Mouse (Mus musculus) ES-CJ7 (cell line): ENCODE results near the gene St6galnac3.

Source experiments
- DNase-seq: peaks from one replicate; pipeline ENCODE4 v3.0.0; 2011; ENCODE audit warnings: low read depth, low spot score

The St6galnac3 gene

GRCm38 (mm10) chr3:153289971-153290370 lies 435.0 kb downstream of the St6galnac3 start:
- no peak for DNase-seq

GRCm38 (mm10) chr3:153287564-153287963 lies 437.4 kb downstream of the St6galnac3 start:
- DNase-seq, result no peak

GRCm38 (mm10) chr3:153287081-153287480 lies 437.9 kb downstream of the St6galnac3 start:
- DNase-seq, result no peak

- DNase-seq, result no peak
Observed at GRCm38 (mm10) chr3:153282123-153282765, 442.7 kb downstream of the St6galnac3 start.

GRCm38 (mm10) chr3:153278249-153278648 lies 446.7 kb downstream of the St6galnac3 start:
- DNase-seq, result no peak

GRCm38 (mm10) chr3:153277389-153277999 lies 447.5 kb downstream of the St6galnac3 start:
- peak; percentile 14 for DNase-seq

- DNase-seq, result no peak
Observed at GRCm38 (mm10) chr3:153276830-153277388, 448.1 kb downstream of the St6galnac3 start.

- peak; percentile 38 for DNase-seq
Observed at GRCm38 (mm10) chr3:153276101-153276829, 448.7 kb downstream of the St6galnac3 start.

- no peak for DNase-seq
Observed at GRCm38 (mm10) chr3:153272241-153272640, 452.7 kb downstream of the St6galnac3 start.

- DNase-seq, result peak; percentile 59
Observed at GRCm38 (mm10) chr3:153267397-153267796, 457.6 kb downstream of the St6galnac3 start.

- DNase-seq, result no peak
Observed at GRCm38 (mm10) chr3:153261985-153262384, 463.0 kb downstream of the St6galnac3 start.

GRCm38 (mm10) chr3:153260225-153260933 lies 464.6 kb downstream of the St6galnac3 start:
- DNase-seq, result no peak

- DNase-seq, result no peak
Observed at GRCm38 (mm10) chr3:153255910-153256309, 469.1 kb downstream of the St6galnac3 start.

GRCm38 (mm10) chr3:153251653-153252052 lies 473.3 kb downstream of the St6galnac3 start:
- no peak for DNase-seq

- peak; percentile 89 for DNase-seq
Observed at GRCm38 (mm10) chr3:153250598-153251257, 474.2 kb downstream of the St6galnac3 start.

- DNase-seq, result no peak
Observed at GRCm38 (mm10) chr3:153248866-153249265, 476.1 kb downstream of the St6galnac3 start.

GRCm38 (mm10) chr3:153248029-153248428 lies 476.9 kb downstream of the St6galnac3 start:
- peak; percentile 26 for DNase-seq

- DNase-seq, result no peak
Observed at GRCm38 (mm10) chr3:153242524-153242923, 482.4 kb downstream of the St6galnac3 start.

- DNase-seq, result no peak
Observed at GRCm38 (mm10) chr3:153241134-153241533, 483.8 kb downstream of the St6galnac3 start.

GRCm38 (mm10) chr3:153240366-153240765 lies 484.6 kb downstream of the St6galnac3 start:
- no peak for DNase-seq

GRCm38 (mm10) chr3:153238381-153238780 lies 486.6 kb downstream of the St6galnac3 start:
- no peak for DNase-seq
